Mouse (Mus musculus): Measurements from ENCODE around the gene Atf4.
A peak's percentile ranks its signal among the peaks of the same experiment; 100 is the strongest.

The Atf4 gene

DNA sequence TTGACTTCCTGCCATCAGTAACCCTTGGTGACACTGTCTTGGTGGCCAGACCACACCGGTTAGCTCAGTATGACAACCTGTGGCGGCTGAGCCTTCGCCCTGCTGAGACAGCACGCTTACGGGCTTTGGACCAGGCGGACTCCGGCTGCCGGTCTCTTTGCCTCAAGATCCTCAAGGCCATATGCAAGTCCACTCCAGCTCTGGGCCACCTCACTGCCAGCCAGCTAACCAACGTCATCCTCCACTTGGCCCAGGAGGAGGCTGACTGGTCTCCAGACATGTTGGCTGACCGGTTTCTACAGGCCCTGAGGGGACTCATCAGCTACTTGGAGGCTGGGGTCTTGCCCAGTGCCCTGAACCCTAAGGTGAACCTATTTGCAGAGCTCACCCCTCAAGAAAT, 5.3 kb upstream of the Atf4 start:
- no peak for DNase-seq (ENCODE audit: low spot score)

GRCm38 (mm10) chr15:80250586-80250985, 4.4 kb upstream of the Atf4 start:
- DNase-seq (ENCODE audit: low spot score) = no peak

DNA sequence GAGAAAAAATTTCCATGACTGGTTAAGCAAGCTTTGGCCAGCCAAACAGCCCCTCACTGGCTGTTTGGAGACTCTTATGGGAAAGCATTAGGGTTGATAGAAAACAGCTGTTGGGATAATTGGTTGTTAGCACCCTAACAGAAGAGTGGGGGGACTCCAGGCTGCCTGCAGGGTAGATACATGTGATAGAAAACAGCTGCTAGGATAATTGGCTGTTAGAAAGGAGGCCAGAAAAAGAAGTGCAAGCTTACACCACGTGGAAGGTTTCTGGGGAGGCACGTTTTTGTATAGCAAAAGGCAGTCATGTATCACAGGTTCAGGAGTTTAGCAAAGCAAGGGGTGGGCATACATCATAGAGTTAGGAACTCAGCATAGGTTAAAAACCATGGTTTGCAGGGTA, 1.5 kb upstream of the Atf4 start:
- DNase-seq (ENCODE audit: low spot score) = peak; percentile 74

- DNase-seq (ENCODE audit: low spot score) = peak; percentile 75
Observed at GRCm38 (mm10) chr15:80254207-80254606, 777 bp upstream of the Atf4 start.

DNA sequence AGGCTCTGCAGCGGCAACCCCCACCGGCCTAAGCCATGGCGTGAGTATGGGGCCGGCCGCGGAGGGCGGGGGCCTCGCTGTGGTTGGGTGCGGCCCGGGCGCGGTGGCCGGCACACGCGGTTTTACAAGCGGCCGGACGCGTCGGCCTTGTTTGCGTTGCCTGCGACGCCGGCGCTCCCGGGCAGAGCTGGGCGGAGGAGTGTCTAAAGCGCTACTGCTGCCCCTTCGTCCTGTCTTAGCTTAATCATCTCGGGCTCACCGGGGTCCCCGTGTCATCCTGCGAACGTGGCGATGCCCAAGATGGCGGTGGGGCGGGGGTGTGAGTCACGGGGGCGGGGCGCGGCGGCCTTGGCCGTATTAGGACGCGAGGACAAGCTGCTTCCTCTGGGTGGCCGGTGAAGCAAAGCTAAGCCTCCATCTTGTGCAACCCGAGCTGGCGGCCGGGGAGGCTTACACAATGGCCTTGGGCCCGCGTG, 700 bp downstream of the Atf4 start:
- peak; percentile 93 for DNase-seq (ENCODE audit: low spot score)

GRCm38 (mm10) chr15:80256242-80256641, 1.3 kb downstream of the Atf4 start:
- no peak for DNase-seq (ENCODE audit: low spot score)

DNA sequence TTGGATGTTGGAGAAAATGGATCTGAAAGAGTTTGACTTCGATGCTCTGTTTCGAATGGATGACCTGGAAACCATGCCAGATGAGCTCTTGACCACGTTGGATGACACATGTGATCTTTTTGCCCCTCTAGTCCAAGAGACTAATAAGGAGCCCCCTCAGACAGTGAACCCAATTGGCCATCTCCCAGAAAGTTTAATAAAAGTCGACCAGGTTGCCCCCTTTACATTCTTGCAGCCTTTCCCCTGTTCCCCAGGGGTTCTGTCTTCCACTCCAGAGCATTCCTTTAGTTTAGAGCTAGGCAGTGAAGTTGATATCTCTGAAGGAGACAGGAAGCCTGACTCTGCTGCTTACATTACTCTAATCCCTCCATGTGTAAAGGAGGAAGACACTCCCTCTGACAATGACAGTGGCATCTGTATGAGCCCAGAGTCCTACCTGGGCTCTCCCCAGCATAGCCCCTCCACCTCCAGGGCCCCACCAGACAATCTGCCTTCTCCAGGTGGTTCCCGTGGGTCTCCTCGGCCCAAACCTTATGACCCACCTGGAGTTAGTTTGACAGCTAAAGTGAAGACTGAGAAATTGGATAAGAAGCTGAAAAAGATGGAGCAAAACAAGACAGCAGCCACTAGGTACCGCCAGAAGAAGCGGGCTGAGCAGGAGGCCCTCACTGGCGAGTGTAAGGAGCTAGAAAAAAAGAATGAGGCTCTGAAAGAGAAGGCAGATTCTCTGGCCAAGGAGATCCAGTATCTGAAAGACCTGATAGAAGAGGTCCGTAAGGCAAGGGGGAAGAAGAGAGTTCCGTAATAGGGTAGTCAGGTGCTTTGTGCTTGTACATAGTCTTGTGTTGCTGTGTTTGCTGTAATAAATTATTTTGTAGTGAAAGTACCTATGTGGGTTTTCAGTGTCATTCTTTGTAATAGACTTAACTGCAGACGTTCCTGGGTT, 1.9 kb downstream of the Atf4 start:
- peak; percentile 59 for DNase-seq (ENCODE audit: low spot score)

DNA sequence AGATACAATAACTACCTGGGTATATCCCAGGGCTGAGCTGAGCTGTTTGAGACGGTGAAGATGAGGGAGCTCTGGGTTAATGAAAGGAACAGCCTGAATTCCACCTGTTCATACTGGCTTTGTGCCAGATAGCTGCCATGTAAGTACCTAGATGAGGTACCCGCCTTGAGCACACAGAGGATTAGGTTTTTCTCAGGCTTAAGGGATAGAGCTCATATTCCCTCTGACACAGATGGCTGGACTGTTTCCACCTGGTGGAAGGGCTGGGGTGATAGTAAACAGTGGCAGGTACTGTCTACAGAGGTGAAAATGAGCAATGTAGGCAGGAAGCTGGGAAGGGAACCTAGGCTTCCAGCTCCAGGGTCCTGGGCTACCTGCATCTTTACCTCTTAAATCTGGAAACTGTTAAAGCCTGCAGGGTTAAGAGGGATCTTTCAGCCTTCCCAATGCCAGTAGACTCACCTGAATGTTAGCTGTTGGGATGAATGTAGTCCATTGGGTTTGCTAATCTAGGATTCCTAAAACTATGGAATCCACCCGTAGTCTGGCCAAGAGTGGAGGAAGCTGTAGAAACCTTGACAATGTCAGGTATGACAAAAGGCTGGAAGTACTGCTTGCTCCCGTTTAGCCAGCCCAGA, 2.7 kb downstream of the Atf4 start:
- DNase-seq (ENCODE audit: low spot score) = peak; percentile 73

- peak; percentile 63 for DNase-seq (ENCODE audit: low spot score)
Observed at GRCm38 (mm10) chr15:80258240-80259170, 3.5 kb downstream of the Atf4 start.

GRCm38 (mm10) chr15:80259406-80260045, 4.5 kb downstream of the Atf4 start:
- DNase-seq (ENCODE audit: low spot score) = peak; percentile 29

- DNase-seq (ENCODE audit: low spot score) = peak; percentile 93
Observed at GRCm38 (mm10) chr15:80260677-80261076, 5.7 kb downstream of the Atf4 start.

- DNase-seq (ENCODE audit: low spot score) = no peak
Observed at GRCm38 (mm10) chr15:80261100-80261499, 6.1 kb downstream of the Atf4 start.

GRCm38 (mm10) chr15:80263610-80264575, 8.9 kb downstream of the Atf4 start, which contains the start of gene Rps19bp1:
TSS of gene Rps19bp1 (minus strand) at chr15:80264315.
- peak; percentile 98 for DNase-seq (ENCODE audit: low spot score)

GRCm38 (mm10) chr15:80266281-80266680, 11.3 kb downstream of the Atf4 start:
- DNase-seq (ENCODE audit: low spot score) = peak; percentile 92

GRCm38 (mm10) chr15:80271858-80272396, 16.9 kb downstream of the Atf4 start:
- no peak for DNase-seq (ENCODE audit: low spot score)

- DNase-seq (ENCODE audit: low spot score) = peak; percentile 83
Observed at GRCm38 (mm10) chr15:80277107-80277506, 22.1 kb downstream of the Atf4 start.

DNA sequence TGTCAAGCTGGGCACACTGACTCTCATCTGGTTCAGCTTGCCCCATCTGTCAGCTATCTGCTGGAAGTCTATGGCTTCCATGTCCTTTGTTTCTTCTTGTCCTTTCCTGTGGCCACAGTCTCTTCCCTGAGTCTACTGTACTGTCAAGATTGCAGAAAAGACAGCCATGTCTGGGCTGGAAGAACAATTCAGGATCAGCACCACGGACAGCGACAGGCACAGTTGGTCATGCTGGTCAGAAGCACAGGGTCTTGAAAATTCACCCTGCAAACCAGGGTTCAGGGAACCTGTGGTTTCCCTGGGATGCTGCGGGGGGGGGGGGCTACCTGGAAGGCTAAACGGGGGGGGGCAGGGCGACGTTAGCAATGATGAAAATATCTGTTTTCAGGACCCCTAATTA, 22.6 kb downstream of the Atf4 start:
- no peak for DNase-seq (ENCODE audit: low spot score)

DNA sequence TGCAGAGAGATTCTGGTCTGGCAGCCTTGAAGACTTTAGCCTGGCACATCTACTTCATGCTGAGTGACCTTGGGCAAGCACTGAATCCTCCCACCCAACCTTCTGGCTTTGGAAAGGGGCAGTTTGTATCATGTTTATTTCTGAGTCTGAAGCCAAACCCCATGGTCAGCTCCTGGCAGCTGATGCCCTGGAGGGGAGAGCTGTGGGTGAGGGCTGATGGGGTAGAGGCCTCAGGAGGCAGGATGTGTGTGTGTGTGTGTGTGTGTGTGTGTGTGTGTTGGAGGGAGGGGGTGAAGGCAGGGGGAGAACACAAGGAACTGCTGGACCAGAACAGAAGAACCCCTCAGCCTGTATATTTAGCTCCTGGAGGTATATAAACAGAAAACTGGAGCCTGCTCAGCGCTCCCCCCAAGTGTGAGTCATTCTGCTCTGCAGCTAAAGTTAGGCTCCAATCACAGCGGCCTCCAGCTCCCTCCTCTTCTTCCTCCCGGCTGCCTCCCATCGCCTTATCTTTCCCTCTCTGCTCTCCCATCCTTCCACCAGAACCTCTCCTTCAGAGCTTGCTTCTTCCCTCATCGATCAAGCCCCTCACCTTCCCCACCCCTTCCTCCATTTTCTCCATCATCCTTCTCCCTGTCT, 23.3 kb downstream of the Atf4 start:
- no peak for DNase-seq (ENCODE audit: low spot score)

GRCm38 (mm10) chr15:80279053-80279452, 24.1 kb downstream of the Atf4 start:
- no peak for DNase-seq (ENCODE audit: low spot score)
